Mouse (Mus musculus) limb, embryonic 11.5 days (tissue): ENCODE measurements around the gene Ehmt2. TPM values are rescaled to one million over a fixed set of nuclear protein-coding genes. Genes with fewer than 3 reads are reported as not detected.

Experiments
- ATAC-seq: fragments of 200-750 bp; cut with Nextera tagmentation; 2 replicates; pipeline ENCODE4 v1.8.0; 2017; ENCODE audit warnings: low read depth; ENCODE audit not compliant: insufficient number of reproducible peaks, low FRiP score, low TSS enrichment
- DNase-seq: peaks from one replicate; pipeline ENCODE4 v3.0.0-alpha.2; 2015; ENCODE audit warnings: low spot score
- H3K27ac ChIP-seq: fragments of 300-500 bp; sonication (generic); replicated peaks from 2 replicates; pipeline ENCODE4 v1.5.1; 2014; ENCODE audit warnings: low read depth, mild to moderate bottlenecking, low read length
- H3K27me3 ChIP-seq: fragments of 300-500 bp; sonication (generic); 2 replicates; pipeline ENCODE4 v1.6.1; 2014; ENCODE audit warnings: mild to moderate bottlenecking, low read length, mixed read lengths; ENCODE audit not compliant: control insufficient read depth, insufficient read depth
- H3K36me3 ChIP-seq: fragments of 300-500 bp; sonication (generic); 2 replicates; pipeline ENCODE4 v1.6.1; 2014; ENCODE audit warnings: mild to moderate bottlenecking, low read length, moderate library complexity, mixed read lengths; ENCODE audit not compliant: control insufficient read depth, insufficient read depth
- H3K4me1 ChIP-seq: fragments of 300-500 bp; sonication (generic); 2 replicates; pipeline ENCODE4 v1.6.1; 2014; ENCODE audit warnings: low read length, mixed read lengths; ENCODE audit not compliant: control insufficient read depth, insufficient read depth
- H3K4me2 ChIP-seq: fragments of 300-500 bp; sonication (generic); 2 replicates; pipeline ENCODE4 v1.6.1; 2014; ENCODE audit warnings: low read depth, mild to moderate bottlenecking, moderate library complexity; ENCODE audit not compliant: severe bottlenecking
- H3K4me3 ChIP-seq: fragments of 300-500 bp; sonication (generic); 2 replicates; pipeline ENCODE4 v1.5.1; 2014; ENCODE audit warnings: low read depth, low read length
- H3K9ac ChIP-seq: fragments of 300-500 bp; sonication (generic); 2 replicates; pipeline ENCODE4 v1.6.1; 2014; ENCODE audit warnings: mild to moderate bottlenecking, low read length
- H3K9me3 ChIP-seq: fragments of 300-500 bp; sonication (generic); 2 replicates; pipeline ENCODE4 v1.6.1; 2016; ENCODE audit warnings: low read length; ENCODE audit not compliant: control insufficient read depth
- WGBS: fragments of 180-500 bp; shearing (Covaris S2); extraction: QIAGEN DNeasy Blood & Tissue Kit; methylation state at CpG from one replicate; pipeline ENCODE4 v1.1.7; 2014; 5-methylcytosine and 5-hydroxymethylcytosine counted together
- polyA plus RNA-seq: library from polyadenylated mRNA; unstranded; fragments of >200 nt; fragmentation: Nextera tagmentation; extraction: Ambion mirVana; gene quantifications from 2 replicates; pipeline ENCODE4 v1.2.1, GENCODE M21; 2014

Gene Ehmt2
- polyA plus RNA-seq, 1 experiment from 2014 or later, result 78.9 TPM

GRCm38 (mm10) chr17:34949553-34949969 lies 51.3 kb downstream of the Ehmt2 start:
- Histone ChIP-seq H3K4me3 (0 out of 2 replicates have a peak overlapping the region, but pooled peaks have one; percentile 88), H3K9ac (no peak overlapping the region)
- 32% methylated on average over 4 of the region's 4 CpGs for WGBS

GRCm38 (mm10) chr17:34950514-34951455 lies 52.5 kb downstream of the Ehmt2 start:
- Histone ChIP-seq H3K4me3 (peak overlapping the region; percentile 88), H3K4me2 (peak overlapping the region; percentile 87), H3K27ac (peak overlapping the region; percentile 87), H3K36me3 (peaks cover 14% of the 10 kb centered on the region; the same call in 1 of the 2 replicates), H3K9me3 (no peaks in the 10 kb centered on the region), H3K4me1 (no peaks in the 10 kb centered on the region), H3K27me3 (no peaks in the 10 kb centered on the region; the same call in 1 of the 2 replicates), H3K9ac (peak overlapping the region; percentile 98)
- DNase-seq, result peak; percentile 27
- no peak for ATAC-seq
- 19% methylated on average over 10 of the region's 10 CpGs for WGBS

More at GRCm38 (mm10) chr17:34949553-34949969, 51.3 kb downstream of the Ehmt2 start:
- DNase-seq (peak; percentile 57), ATAC-seq (no peak)
- H3K4me2 ChIP-seq, result peak overlapping the region; percentile 10; the same call in 1 of the 2 replicates
- H3K4me1 ChIP-seq, result no peaks in the 10 kb centered on the region
- peaks cover 14% of the 10 kb centered on the region; the same call in 1 of the 2 replicates for H3K36me3 ChIP-seq
- H3K9me3 ChIP-seq, result no peaks in the 10 kb centered on the region
- H3K27ac ChIP-seq, result no peak overlapping the region
- no peaks in the 10 kb centered on the region for H3K27me3 ChIP-seq

DNA sequence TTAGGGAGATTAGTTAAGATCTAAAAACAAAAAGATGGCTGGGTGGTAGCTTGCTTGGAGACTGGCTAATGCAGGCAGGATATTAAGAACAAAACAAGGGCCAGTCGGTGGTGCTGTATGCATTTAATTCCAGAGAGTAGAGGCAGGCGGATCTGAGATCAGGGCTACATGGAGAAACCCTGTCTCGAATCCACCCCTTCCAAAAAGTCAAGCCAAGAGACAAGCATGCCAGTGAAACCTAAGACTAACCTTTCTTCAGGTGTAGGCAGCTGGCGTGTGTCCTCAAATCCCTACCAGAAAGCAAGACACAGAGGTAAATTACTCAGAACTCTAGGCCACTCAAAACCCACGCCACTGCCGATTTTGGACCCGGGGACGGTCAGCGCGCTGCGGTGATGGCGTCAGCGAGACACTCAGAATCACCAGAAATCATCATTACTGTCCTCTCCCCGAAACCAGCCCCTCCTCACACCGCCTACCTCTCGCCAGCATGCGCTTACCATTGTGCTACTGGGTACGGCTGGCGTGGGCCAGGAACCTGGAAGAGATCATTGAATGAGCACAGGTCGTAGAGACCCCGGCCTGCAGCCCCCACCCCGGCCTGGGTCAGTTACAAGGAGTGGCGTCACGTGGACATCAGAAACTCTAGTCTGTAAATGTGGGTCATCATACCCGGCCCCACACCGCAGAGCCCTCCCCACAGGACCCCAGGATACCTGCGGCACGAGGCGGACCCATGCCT lies 53.5 kb downstream of the Ehmt2 start:
- no peaks in the 10 kb centered on the region for H3K9me3 ChIP-seq
- ATAC-seq (no peak; the same call in 1 of the 2 replicates), DNase-seq (no peak)
- H3K27me3 ChIP-seq, result peaks cover 3% of the 10 kb centered on the region; the same call in 1 of the 2 replicates
- peak overlapping the region; percentile 88 for H3K4me3 ChIP-seq
- H3K4me1 ChIP-seq, result no peaks in the 10 kb centered on the region
- 0% methylated on average over 29 of the region's 29 CpGs for WGBS
- H3K27ac ChIP-seq, result peak overlapping the region; percentile 87
- peak overlapping the region; percentile 87 for H3K4me2 ChIP-seq
- H3K9ac ChIP-seq, result peak overlapping the region; percentile 98
- peaks cover 14% of the 10 kb centered on the region; the same call in 1 of the 2 replicates for H3K36me3 ChIP-seq

DNA sequence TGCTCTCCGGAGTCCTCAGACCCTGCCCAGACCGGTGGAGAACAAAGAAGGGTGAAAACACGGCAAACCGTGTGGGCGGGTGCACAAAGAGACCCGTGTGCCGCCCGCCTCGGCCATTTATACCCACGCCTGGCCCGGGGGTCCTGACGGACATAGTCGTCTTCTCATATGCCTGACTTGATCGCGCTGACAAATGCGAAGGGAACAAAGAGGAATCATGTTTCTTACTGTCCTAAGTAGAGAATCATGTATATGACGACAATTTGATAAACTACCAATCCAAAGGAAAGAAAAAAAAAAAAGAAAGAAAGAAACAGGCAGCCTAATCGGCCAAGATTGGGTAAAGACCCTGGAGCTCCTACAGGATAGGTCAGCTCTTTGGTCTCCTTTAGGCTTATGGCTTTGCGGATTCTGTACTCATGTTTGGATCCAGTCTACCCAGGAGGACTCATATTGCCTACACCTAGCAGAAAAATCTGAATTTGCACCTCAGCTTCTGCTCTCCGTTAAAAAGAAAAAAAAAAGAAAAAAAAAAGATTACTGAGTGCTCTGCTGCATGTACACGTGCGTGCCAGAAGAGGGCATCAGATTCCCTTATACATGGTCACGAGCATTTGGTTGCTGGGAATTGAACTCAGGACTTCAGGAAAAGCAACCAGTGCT lies 54.2 kb downstream of the Ehmt2 start:
- H3K9ac ChIP-seq, result peak overlapping the region; percentile 98
- peak overlapping the region; percentile 87 for H3K27ac ChIP-seq
- under 1% methylated on average over 23 of the region's 23 CpGs for WGBS
- no peaks in the 10 kb centered on the region for H3K9me3 ChIP-seq
- H3K4me2 ChIP-seq, result peak overlapping the region; percentile 87
- no peaks in the 10 kb centered on the region for H3K4me1 ChIP-seq
- DNase-seq (peak; percentile 92), ATAC-seq (peak; percentile 80)
- H3K36me3 ChIP-seq, result peaks cover 14% of the 10 kb centered on the region; the same call in 1 of the 2 replicates
- H3K27me3 ChIP-seq, result peaks cover 5% of the 10 kb centered on the region; the same call in 1 of the 2 replicates
- peak overlapping the region; percentile 88 for H3K4me3 ChIP-seq

DNA sequence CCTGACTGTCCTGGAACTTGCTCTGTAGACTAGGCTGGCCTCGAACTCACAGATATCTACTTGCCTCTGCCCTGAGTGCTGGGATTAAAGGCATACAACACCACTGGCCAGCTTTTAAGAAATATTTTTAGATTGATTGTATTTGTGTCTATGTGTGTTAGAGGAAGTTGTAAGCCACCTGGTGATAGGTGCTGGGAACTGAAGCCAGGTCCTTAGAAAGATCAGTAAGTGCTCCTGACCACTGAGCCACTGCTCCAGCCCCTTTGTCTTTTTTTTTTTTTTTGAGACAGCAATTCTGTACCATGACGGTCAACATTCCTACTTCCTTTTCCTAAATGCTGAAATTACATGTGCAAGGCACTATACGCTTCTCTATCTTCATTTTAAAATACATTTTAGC lies 55.0 kb downstream of the Ehmt2 start:
- Histone ChIP-seq H3K27me3 (peaks cover 5% of the 10 kb centered on the region; the same call in 1 of the 2 replicates), H3K9ac (no peak overlapping the region), H3K36me3 (peaks cover 14% of the 10 kb centered on the region; the same call in 1 of the 2 replicates), H3K9me3 (no peaks in the 10 kb centered on the region), H3K4me1 (no peaks in the 10 kb centered on the region), H3K27ac (no peak overlapping the region), H3K4me3 (peak overlapping the region; percentile 88; the same call in 1 of the 2 replicates), H3K4me2 (no peak overlapping the region)
- no peak for DNase-seq
- WGBS, result 91% methylated on average over 3 of the region's 3 CpGs
- no peak for ATAC-seq

DNA sequence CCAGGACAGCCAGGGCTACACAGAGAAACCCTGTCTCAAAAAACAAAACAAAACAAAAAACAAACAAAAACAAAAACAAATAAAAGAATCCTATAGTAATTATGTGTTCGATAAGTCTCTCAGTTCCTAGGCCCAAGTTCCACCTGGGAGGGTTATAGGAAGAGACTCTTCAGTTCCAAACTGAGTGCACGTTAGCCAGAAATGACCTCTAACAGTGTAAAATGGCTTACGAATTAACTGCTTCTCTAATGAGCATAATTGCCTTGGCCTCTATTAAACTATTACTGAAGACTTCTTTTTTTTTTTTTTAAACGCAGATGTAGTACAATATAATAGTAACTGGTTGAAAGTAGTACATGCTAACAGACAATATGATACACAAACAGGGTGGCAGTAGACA lies 55.6 kb downstream of the Ehmt2 start:
- Histone ChIP-seq H3K4me3 (no peak overlapping the region), H3K9me3 (no peaks in the 10 kb centered on the region), H3K27ac (no peak overlapping the region), H3K4me2 (no peak overlapping the region), H3K4me1 (no peaks in the 10 kb centered on the region), H3K9ac (no peak overlapping the region), H3K27me3 (peaks cover 5% of the 10 kb centered on the region; the same call in 1 of the 2 replicates), H3K36me3 (peaks cover 14% of the 10 kb centered on the region; the same call in 1 of the 2 replicates)
- WGBS, result 93% methylated on average over 4 of the region's 4 CpGs
- ATAC-seq (no peak), DNase-seq (no peak)

GRCm38 (mm10) chr17:34954831-34955230 lies 56.6 kb downstream of the Ehmt2 start:
- no peak for ATAC-seq
- Histone ChIP-seq H3K4me2 (no peak overlapping the region), H3K27ac (no peak overlapping the region), H3K4me1 (peaks cover 3% of the 10 kb centered on the region; the same call in 1 of the 2 replicates), H3K9ac (no peak overlapping the region), H3K36me3 (peaks cover 11% of the 10 kb centered on the region; the same call in 1 of the 2 replicates), H3K4me3 (no peak overlapping the region), H3K9me3 (no peaks in the 10 kb centered on the region), H3K27me3 (peaks cover 5% of the 10 kb centered on the region; the same call in 1 of the 2 replicates)
- no peak for DNase-seq
- 59% methylated on average over 4 of the region's 4 CpGs for WGBS
